Mouse (Mus musculus) ES-Bruce4 (cell line): ENCODE data around the gene Kalrn.

Experiments used
- CTCF ChIP-seq: IDR thresholded peaks from one replicate; pipeline ENCODE4 v1.8.1; 2011; ENCODE audit warnings: low read depth, low read length
- POLR2A ChIP-seq: IDR thresholded peaks from one replicate; pipeline ENCODE4 v1.8.1; 2011; ENCODE audit warnings: low read length; ENCODE audit not compliant: insufficient read depth

DNA sequence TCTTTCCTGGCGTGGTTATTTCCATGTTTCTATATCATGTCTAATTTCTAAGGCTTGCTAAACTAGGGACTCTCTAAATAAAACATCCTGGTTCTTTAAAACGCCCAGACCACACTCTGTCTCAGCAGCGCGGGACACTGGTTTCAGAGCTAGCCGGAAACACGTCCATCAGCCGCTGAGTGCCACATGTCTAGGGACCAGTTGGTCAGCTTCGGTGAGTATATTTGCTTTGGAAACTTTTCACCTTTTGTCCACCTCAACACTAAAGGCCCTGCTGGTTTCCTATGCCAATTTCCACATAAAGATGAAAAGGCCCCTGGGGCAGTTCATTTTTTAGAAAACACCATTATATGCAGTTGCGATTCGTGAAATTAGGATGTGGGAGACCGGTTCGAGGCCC lies 524.0 kb downstream of the Kalrn start:
- TF ChIP-seq POLR2A (no peak), CTCF (no peak)
